ENCODE assay signal across 8 mouse cellular contexts in the genomic region with DNA sequence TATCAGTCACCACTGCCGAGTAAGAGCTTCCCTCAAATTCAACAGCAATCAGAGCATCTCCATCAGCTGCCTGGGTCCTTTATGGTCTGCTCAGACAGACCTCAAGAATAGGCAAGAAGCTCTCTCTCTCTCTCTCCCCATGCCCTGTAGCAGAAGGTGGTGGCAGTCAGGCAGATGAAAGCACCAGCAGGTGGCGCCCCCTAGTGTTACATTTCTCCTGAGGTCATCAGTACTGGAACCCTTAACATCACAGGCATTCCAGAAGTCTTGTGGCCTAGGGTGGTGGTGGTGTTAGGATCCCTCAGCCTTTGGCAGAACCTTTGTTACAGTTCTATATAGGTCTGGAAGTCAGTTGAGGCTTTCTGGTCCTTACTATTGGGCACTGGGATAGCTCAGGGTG. TPM values are rescaled to one million over a fixed set of nuclear protein-coding genes. Genes with fewer than 3 reads are reported as not detected.
DNase-seq lines count a peak whose midpoint lies in the region; ATAC-seq lines count a peak whose summit lies in the region.

No protein-coding gene starts in this region.

- no peak overlapping the region for H3K27ac ChIP-seq in embryonic facial prominence, embryonic 11.5 days (replicated peaks; ENCODE audit: low read depth, low read length)

- ATAC-seq in embryonic facial prominence, embryonic 11.5 days (replicated peaks; ENCODE audit: insufficient number of reproducible peaks, low FRiP score, low TSS enrichment, low read depth) = no peak

- no peaks in the 10 kb centered on the region for H3K36me3 ChIP-seq in embryonic facial prominence, embryonic 11.5 days (replicated peaks; ENCODE audit: control insufficient read depth, insufficient read depth, low read depth, low read length)

- H3K4me1 ChIP-seq in embryonic facial prominence, embryonic 11.5 days (ENCODE audit: control insufficient read depth, insufficient read depth, low read length) = no peaks in the 10 kb centered on the region

- H3K4me3 ChIP-seq in embryonic facial prominence, embryonic 11.5 days (ENCODE audit: low read depth, low read length) = no peak overlapping the region

- no peaks in the 10 kb centered on the region for H3K27me3 ChIP-seq in embryonic facial prominence, embryonic 11.5 days (ENCODE audit: control insufficient read depth, insufficient read depth, low read length)

- DNase-seq in cerebellum, adult 18-20 months = peak; percentile 36 to 56
- DNase-seq in cerebellum, adult 11 months = no peak
- peak; percentile 33 for DNase-seq in layer of hippocampus, adult 9-10 months (ENCODE audit: low spot score)
- no peak for DNase-seq in layer of hippocampus, postnatal 10 days (ENCODE audit: low spot score in 2 of 2)
- peak; percentile 64 for DNase-seq in R1 (ENCODE audit: low read depth, low spot score)
- DNase-seq in embryonic facial prominence, embryonic 11.5 days (ENCODE audit: low spot score) = peak; percentile 41
- peak; percentile 34 to 56 for DNase-seq in lung, postnatal 4 days
- peak; percentile 31 to 32 for DNase-seq in thymus, postnatal 36 days

- 35% methylated on average over 2 of the region's 2 CpGs for WGBS in embryonic facial prominence, embryonic 11.5 days

- H3K4me2 ChIP-seq in embryonic facial prominence, embryonic 11.5 days (ENCODE audit: low read depth, low read length) = no peak overlapping the region

- H3K9ac ChIP-seq in embryonic facial prominence, embryonic 11.5 days (replicated peaks; ENCODE audit: low read length) = no peak overlapping the region

- H3K9me3 ChIP-seq in embryonic facial prominence, embryonic 11.5 days (replicated peaks; ENCODE audit: control insufficient read depth, low read length) = no peaks in the 10 kb centered on the region

RNA-seq across cellular contexts. Expression of a gene that starts 4.8 kb away (rescaled TPM):
- total RNA-seq in layer of hippocampus, postnatal 10 days (2021) = 1 to 10 TPM; 8.0 to 8.9 TPM
- polyA plus RNA-seq in embryonic facial prominence, embryonic 11.5 days (2014; fragmentation: Nextera tagmentation; extraction: Ambion mirVana) = 10.8 and 11.3 TPM in 2 replicates

RNA-seq across cellular contexts. Expression of a gene that starts 43.6 kb away (rescaled TPM):
- 10 to 100 TPM; 73.8 to 89.8 TPM for total RNA-seq in layer of hippocampus, postnatal 10 days (2021)
- polyA plus RNA-seq in embryonic facial prominence, embryonic 11.5 days (2014; fragmentation: Nextera tagmentation; extraction: Ambion mirVana) = 63.0 and 64.9 TPM in 2 replicates

Comparison
In these comparisons a context has a peak if more than half of its experiments do, and no peak if none do; other contexts are left out.
1. DNase-seq: peak in cerebellum, adult 18-20 months (2 of 2), layer of hippocampus, adult 9-10 months (single experiment), R1 (single experiment), embryonic facial prominence, embryonic 11.5 days (single experiment), lung, postnatal 4 days (2 of 2) and thymus, postnatal 36 days (2 of 2); none in cerebellum, adult 11 months (single experiment) and layer of hippocampus, postnatal 10 days (0 of 2).